Mouse (Mus musculus) monocyte, adult 2 months (primary cell): ENCODE data around the gene Emp3.
"Not testable (repeated sequence)": the region's sequence is repeated elsewhere in the genome, so short reads cannot be mapped to it uniquely, and the experiment has no call there.

Experiments used
- DNase-seq, 2 experiments: peaks; one replicate each; pipeline ENCODE4 v3.0.0; 2022; ENCODE audit warnings: low spot score in 2 of 2, low read depth in 1 of 2

Gene Emp3

DNA sequence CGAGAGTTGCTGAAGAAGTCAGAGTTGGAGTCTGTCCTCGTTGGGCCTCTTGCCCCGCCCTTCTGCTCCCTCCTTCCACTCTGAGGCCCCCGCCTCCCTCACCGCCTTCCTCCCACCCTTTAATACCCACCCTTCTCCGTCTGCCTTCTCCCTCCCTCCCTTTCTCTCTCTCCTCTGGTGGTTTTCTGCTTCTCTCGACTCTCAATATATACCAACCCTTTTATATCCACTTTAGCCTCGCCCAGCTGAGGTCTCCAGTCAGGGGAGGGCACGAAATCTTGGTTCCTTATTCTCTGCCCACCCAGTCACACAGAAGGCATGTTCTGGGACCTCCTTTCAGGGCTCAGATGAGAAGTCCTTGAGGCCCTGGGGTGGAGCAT is at the start of gene Emp3:
Emp3 (minus strand) TSS at position 163 of the 380 bp plus-strand sequence.
- peak; percentile 43 to 58 for DNase-seq

DNA sequence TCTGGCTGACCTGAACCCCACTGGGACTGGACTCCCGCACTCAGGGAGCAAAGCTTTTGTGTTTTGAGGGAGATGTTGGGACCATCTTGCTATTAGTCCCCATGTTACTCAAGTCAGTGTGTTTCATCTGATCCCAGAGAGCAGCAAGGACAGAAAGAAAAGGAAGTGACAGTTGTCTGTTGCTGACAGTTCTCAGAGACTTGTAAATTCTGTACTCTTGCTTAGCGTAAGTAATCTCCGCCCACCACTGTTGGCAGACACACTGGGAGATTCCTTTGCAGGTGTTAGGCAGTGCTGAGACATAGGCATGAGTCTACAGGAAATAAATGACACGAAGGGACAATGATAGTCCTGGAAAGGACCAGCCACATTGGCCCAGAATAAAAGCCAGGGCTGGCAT is 35.4 kb upstream of the Emp3 start:
- no peak for DNase-seq

GRCm38 (mm10) chr7:45949061-45949460 is 27.9 kb upstream of the Emp3 start:
- DNase-seq: no peak

DNA sequence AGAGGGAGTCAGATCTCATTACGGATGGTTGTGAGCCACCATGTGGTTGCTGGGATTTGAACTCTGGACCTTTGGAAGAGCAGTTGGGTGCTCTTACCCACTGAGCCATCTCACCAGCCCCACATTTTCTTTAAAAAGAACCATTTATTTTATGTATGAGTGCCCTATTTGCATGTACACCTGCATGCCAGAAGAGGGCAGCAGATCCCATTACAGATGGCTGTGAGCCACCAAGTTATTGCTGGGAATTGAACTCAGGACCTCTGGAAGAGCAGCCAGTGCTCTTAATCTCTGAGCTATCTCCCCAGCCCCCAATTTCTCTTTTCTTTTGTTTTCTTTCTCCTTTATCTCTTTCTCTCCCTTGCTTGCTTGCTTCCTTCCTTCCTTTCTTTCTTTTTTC is 22.1 kb upstream of the Emp3 start:
- not testable (repeated sequence) for DNase-seq

DNA sequence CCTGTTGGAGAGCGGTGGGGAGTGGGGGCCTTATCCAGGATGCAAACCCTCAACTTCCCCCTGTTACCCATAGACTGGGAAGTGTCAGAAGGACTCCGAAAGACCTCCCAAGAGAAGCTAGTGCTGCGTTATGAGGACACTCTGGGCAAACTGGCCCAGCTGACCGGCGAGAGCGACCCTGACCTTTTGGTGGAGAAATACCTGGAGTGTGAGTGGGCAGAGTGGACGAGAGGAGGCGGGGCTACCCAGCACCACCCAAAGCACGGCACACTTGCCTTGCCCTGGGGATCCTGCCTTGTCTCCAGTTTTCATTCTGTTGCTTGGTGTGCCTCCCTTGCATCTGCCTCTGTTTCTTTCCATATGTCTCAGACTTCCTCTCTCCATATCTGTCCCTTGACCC is 20.8 kb upstream of the Emp3 start:
- DNase-seq: no peak

- no peak for DNase-seq
Measured at GRCm38 (mm10) chr7:45939836-45940235, 18.6 kb upstream of the Emp3 start.

DNA sequence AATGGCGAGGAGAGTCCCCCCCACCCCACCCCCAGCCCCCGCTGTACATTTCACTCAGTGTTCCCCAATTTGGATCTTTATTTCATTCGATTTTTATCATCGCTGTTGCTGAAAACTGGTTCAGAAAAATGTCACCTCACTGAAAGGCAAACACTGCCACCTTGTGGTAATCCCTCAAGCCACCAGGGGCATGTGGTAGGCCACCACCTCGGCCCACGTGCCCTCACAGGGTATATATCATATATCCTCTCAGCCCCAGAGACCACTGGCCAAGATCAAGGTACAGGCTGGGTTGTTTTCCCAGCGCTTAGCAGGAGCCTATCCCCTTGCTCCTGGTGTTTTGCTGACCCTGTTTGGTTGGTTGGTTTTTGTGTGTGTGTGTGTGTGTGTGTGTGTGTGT is 13.9 kb upstream of the Emp3 start:
- DNase-seq: peak in 1 of 2 experiments; percentile 50

GRCm38 (mm10) chr7:45933766-45934165 is 12.6 kb upstream of the Emp3 start:
- not testable (repeated sequence) for DNase-seq

GRCm38 (mm10) chr7:45929688-45930087 is 8.5 kb upstream of the Emp3 start:
- no peak for DNase-seq

GRCm38 (mm10) chr7:45928626-45929295 is 7.6 kb upstream of the Emp3 start:
- no peak for DNase-seq

GRCm38 (mm10) chr7:45924429-45924816 is 3.2 kb upstream of the Emp3 start:
- DNase-seq: no peak

- DNase-seq: peak; percentile 32 to 51
Measured at GRCm38 (mm10) chr7:45923762-45924428, 2.7 kb upstream of the Emp3 start, which contains the start of gene Ccdc114. TSS of gene Ccdc114 (plus strand) at chr7:45924072.

GRCm38 (mm10) chr7:45922928-45923761 is 1.9 kb upstream of the Emp3 start:
- peak; percentile 95 to 96 for DNase-seq

- no peak for DNase-seq
Measured at GRCm38 (mm10) chr7:45921950-45922600, 871 bp upstream of the Emp3 start.

DNA sequence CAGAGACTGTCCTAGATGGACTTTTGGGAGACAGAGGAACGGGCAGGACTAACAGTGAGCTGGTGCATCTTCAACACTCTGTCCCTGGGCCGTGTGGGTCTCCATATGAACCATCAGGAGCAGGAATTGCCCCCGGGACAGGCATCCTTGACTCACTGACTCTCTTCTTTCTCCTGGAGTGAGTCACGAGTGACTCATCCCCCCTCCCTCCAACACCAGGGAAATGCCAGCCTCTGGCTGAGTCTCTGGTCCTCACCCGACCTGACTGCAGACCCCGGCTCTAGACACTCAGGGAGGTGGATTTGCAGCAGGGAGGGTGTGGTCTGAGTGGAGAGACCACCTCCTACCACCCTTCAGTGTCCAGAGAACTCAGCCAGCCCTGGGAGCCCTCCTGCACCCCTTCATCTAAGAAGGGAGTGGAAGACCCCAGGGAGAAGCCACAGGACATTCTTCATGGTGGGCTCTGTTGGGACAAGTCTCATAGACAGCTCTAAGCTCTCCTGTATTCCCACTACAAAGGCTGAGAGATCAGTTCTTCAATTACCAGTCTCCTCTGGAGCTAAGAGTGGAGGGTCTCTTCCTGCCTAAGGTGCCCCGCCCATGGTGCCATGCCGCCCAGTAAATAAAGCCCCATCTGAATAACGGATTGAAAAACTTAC is 492 bp downstream of the Emp3 start:
- DNase-seq: peak in 1 of 2 experiments; percentile 39

DNA sequence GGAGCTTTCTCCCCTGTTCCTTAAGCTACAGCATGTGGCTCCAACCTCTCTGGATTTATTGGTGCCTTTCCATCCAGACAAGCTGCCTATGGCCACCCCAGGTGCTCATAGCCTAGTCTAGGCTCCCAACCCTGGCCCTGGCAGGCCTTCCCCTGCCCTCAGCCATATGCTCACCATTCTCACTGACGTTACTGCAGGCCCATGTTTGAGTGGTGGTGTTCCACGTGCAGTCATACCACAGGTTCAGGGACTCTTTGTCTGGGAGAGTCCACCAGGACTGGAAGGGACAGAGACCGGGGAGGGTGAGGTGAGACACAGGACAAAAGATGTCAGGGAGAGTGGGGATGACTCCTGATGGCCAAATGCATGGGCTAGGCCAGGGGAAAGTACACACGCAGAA is 1.4 kb downstream of the Emp3 start:
- DNase-seq: no peak

- no peak for DNase-seq
Measured at GRCm38 (mm10) chr7:45919083-45919671, 2.0 kb downstream of the Emp3 start.

- DNase-seq: no peak
Measured at GRCm38 (mm10) chr7:45917926-45918325, 3.3 kb downstream of the Emp3 start.

DNA sequence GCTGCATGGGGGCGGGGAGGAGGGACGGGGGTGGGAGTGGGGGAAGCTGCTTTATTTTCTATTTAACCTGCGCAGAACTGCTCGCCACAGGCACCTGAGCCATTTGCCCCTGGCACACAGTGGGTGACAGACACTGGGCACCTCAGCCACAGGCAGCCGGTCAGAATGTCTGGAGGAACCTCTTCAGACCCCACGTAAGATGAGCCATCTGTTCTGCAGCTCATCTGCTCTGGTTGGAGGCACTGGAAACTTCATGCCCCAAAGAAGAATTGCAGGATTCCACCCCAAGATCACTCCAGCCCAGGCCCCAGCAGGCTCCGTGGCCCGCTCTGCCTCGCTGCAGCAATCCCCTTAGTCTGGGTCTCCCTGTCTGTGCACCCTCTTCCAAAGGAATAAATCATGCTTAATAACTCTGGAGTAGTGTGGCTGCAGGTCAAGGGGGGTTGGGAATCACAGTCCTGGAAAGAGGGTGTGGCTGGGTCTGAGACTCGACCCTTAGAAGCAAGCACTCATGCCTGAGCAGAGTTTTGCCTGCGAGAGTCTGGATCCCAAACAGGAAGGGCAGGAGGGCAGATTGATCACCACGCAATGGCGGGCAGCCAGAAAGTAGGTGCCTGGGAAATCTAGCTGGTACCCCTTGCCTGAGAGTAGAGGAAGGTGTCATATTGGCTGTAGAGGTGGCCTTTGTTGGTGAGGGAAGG is 4.0 kb downstream of the Emp3 start:
- DNase-seq: no peak
